Mouse (Mus musculus) ES-Bruce4 (cell line): ENCODE results near the gene Nfrkb. TPM values are rescaled to one million over a fixed set of nuclear protein-coding genes. Genes with fewer than 3 reads are reported as not detected.

Source experiments
- H3K27ac ChIP-seq: 2 replicates; pipeline ENCODE4 v1.5.1; 2012; ENCODE audit warnings: low read length, inconsistent platforms; ENCODE audit not compliant: insufficient read depth
- H3K27me3 ChIP-seq: 2 replicates; pipeline ENCODE4 v1.6.1; 2012; ENCODE audit warnings: mild to moderate bottlenecking, low read length, inconsistent platforms; ENCODE audit not compliant: control insufficient read depth, poor library complexity, insufficient read depth, severe bottlenecking
- H3K36me3 ChIP-seq: 2 replicates; pipeline ENCODE4 v1.6.1; 2012; ENCODE audit warnings: inconsistent platforms, mild to moderate bottlenecking, low read length, moderate library complexity; ENCODE audit not compliant: control insufficient read depth, poor library complexity, insufficient read depth, severe bottlenecking
- H3K4me1 ChIP-seq: one replicate; pipeline ENCODE4 v1.8.1; 2011; ENCODE audit warnings: low read length; ENCODE audit not compliant: control insufficient read depth, insufficient read depth
- H3K4me3 ChIP-seq: 2 replicates; pipeline ENCODE4 v1.5.1; 2011; ENCODE audit warnings: low read depth, mild to moderate bottlenecking, low read length
- H3K9ac ChIP-seq: 2 replicates; pipeline ENCODE4 v1.6.1; 2012; ENCODE audit warnings: low read depth, mild to moderate bottlenecking, inconsistent platforms; ENCODE audit not compliant: poor library complexity, severe bottlenecking
- H3K9me3 ChIP-seq: replicated peaks from 2 replicates; pipeline ENCODE4 v1.6.1; 2012; ENCODE audit warnings: mild to moderate bottlenecking, low read length, inconsistent platforms; ENCODE audit not compliant: control insufficient read depth, poor library complexity, insufficient read depth, severe bottlenecking
- CTCF ChIP-seq: IDR thresholded peaks from one replicate; pipeline ENCODE4 v1.8.1; 2011; ENCODE audit warnings: low read depth, low read length
- EP300 ChIP-seq: IDR thresholded peaks from 2 replicates; pipeline ENCODE4 v1.6.1; 2011; ENCODE audit warnings: low read depth, low read length; ENCODE audit not compliant: insufficient read depth
- POLR2A ChIP-seq: IDR thresholded peaks from one replicate; pipeline ENCODE4 v1.8.1; 2011; ENCODE audit warnings: low read length; ENCODE audit not compliant: insufficient read depth
- polyA plus RNA-seq: library from polyadenylated mRNA; stranded (reverse); fragments of >200 nt; gene quantifications from 2 replicates; pipeline ENCODE4 v1.2.4, GENCODE M21; 2011; ENCODE audit warnings: low read depth; ENCODE audit not compliant: missing spikeins, insufficient read depth, insufficient read length

Nfrkb gene
- polyA plus RNA-seq, 1 experiment, result 26.3 TPM

DNA sequence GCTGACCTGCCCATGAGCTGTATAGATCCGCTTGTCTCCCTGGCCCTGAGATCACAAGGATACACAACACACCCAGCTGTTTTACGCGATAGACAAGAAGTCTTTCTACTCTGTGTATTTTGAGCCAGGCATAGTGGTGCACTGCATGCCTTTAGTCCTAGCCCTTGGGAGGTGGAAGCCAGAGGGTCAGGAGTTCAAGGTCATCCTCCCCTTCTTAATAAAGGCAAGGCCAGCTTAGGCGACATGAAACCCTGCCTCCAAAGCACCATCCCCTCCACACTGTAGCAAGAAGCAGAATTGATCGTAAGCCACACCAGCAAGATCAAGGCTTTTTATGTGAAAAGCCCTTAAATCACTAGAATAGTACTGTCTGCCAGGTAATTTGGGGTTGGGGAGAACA, 45.8 kb downstream of the Nfrkb start:
- no peak overlapping the region for H3K27ac ChIP-seq
- no peaks in the 10 kb centered on the region for H3K27me3 ChIP-seq
- H3K36me3 ChIP-seq, result no peaks in the 10 kb centered on the region
- H3K9ac ChIP-seq, result no peak overlapping the region
- H3K4me1 ChIP-seq, result peaks cover 3% of the 10 kb centered on the region
- H3K4me3 ChIP-seq, result no peak overlapping the region
- no peaks in the 10 kb centered on the region for H3K9me3 ChIP-seq
- TF ChIP-seq POLR2A (no peak), CTCF (no peak), EP300 (0 out of 2 replicates have a peak, but pooled peaks have one; percentile 39)

DNA sequence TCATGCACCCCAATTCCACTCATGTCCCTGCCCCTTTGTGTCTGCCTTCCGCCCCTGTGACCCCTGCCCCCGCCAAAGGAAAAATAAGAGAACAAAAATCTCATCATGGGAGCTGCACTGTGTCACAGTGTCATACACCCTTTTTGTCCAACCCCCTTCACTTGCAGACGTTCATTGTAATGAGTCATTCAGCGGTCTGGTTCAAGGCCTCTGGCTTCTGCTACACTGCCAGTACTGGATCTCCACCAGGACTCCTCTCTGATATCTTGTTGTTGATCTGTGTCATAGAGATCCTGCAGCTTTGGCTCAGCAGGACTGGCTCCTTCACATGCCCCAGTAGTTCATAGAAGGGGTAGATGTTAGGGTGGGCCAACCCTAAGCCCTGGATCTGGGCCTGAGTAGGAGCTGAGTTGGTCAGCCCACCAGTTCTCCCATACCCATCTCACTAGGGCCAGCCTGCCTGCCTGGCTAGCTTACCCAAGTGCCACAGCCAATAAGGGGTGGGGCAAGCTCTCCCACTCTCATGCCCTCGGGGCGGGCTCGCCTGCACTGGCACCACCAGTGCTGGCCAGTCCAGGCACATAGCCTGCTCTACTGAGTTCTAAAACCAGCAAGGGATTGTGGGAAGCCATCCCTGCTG, 46.5 kb downstream of the Nfrkb start:
- Histone ChIP-seq H3K27me3 (no peaks in the 10 kb centered on the region), H3K4me3 (no peak overlapping the region), H3K4me1 (peaks cover 3% of the 10 kb centered on the region), H3K9me3 (no peaks in the 10 kb centered on the region), H3K27ac (no peak overlapping the region), H3K36me3 (no peaks in the 10 kb centered on the region), H3K9ac (no peak overlapping the region)
- no peak for TF ChIP-seq CTCF

DNA sequence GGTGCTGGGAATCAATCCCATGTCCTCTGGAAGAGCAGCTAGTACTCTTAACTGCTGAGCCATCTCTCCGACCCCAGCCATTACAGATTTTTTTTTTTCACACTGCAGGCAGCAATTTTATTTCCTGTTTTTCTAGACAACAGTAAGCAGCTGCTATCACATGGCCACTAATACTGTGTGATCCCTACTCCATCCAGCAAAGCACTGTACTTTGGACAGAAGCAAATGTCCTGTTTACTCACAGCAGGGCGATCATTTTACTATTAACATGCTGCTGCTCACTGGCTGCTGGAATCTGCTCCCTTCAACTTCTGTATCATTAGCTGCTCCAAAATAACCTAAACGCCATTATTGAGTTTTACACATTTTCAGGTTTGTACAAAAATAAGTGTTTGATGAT, 47.4 kb downstream of the Nfrkb start:
- H3K4me3 ChIP-seq, result no peak overlapping the region
- H3K4me1 ChIP-seq, result peaks cover 3% of the 10 kb centered on the region
- H3K36me3 ChIP-seq, result no peaks in the 10 kb centered on the region
- no peak overlapping the region for H3K27ac ChIP-seq
- no peaks in the 10 kb centered on the region for H3K27me3 ChIP-seq
- TF ChIP-seq EP300 (no peak), POLR2A (no peak), CTCF (no peak)
- H3K9me3 ChIP-seq, result no peaks in the 10 kb centered on the region
- H3K9ac ChIP-seq, result no peak overlapping the region

DNA sequence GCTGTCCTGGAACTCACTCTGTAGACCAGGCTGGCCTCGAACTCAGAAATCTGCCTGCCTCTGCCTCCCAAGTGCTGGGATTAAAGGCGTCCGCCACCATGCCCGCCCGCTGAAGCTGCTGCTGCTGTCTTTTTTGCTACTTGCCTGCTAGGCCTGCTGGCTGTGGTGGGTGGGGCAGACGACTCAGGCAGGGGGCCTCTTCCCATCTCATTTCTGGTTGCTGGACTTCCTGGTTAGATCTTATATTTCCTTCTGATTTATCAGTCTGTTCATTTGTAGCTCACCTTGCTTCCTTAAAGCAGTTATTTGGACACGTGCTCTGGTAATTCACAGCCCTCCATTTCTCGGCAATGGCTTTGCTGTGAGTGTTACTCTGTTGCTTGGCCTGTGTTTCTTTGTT, 49.4 kb downstream of the Nfrkb start:
- Histone ChIP-seq H3K36me3 (no peaks in the 10 kb centered on the region), H3K27me3 (no peaks in the 10 kb centered on the region), H3K4me3 (no peak overlapping the region), H3K9me3 (no peaks in the 10 kb centered on the region), H3K4me1 (peaks cover 3% of the 10 kb centered on the region), H3K27ac (peak overlapping the region; percentile 90), H3K9ac (no peak overlapping the region)
- TF ChIP-seq CTCF (no peak), EP300 (no peak), POLR2A (no peak)

DNA sequence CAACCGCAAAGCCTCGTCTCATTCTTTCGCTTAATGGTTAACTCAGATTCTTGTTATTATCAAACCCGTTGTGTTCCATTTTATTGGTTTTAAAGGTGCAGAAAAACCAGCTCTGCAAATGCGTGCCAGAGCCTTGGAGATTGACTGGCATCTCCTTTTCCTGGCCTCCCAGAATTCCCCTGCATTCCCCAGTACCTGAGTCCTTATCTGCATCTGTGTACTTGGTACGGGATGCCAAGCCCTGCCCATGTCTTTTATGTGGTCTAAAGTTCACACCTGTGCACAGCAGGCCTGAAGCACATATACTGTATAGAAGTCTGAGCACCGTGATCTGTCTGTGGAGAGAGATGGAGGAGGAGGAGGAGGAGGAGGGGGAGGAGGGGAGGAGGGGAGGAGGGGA, 51.9 kb downstream of the Nfrkb start:
- TF ChIP-seq CTCF, result no peak
- no peak overlapping the region for H3K27ac ChIP-seq
- no peaks in the 10 kb centered on the region for H3K27me3 ChIP-seq
- no peaks in the 10 kb centered on the region for H3K36me3 ChIP-seq
- H3K4me3 ChIP-seq, result no peak overlapping the region
- no peaks in the 10 kb centered on the region for H3K9me3 ChIP-seq
- H3K4me1 ChIP-seq, result peaks cover 1% of the 10 kb centered on the region
- no peak overlapping the region for H3K9ac ChIP-seq

DNA sequence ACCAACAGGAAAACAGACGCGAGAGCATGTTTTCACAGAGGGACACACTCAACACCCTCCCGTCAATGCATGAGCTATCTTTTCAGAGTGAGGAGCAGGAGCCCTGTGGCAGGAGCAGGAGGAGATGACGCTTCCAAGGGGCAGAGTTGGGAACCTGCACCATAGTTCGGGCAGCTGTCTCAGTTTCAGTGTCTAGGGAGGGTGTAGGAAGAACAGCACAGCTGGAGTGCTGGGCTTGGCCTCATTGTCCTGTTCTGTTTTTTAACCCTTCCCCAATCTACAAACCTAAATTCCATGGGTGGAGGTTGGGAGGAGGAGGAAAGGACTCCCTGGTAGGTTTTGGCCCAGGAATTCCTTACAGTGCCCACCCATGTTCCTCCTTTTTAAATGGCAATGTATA, 52.8 kb downstream of the Nfrkb start:
- no peak overlapping the region for H3K9ac ChIP-seq
- H3K9me3 ChIP-seq, result no peaks in the 10 kb centered on the region
- peak overlapping the region; percentile 81 for H3K27ac ChIP-seq
- TF ChIP-seq CTCF, result no peak
- TF ChIP-seq EP300, result peak; percentile 78; the same call in 1 of the 2 replicates
- H3K4me1 ChIP-seq, result peaks cover 1% of the 10 kb centered on the region
- H3K4me3 ChIP-seq, result no peak overlapping the region
- no peaks in the 10 kb centered on the region for H3K27me3 ChIP-seq
- no peaks in the 10 kb centered on the region for H3K36me3 ChIP-seq
